Mouse (Mus musculus) R1 (cell line): ENCODE measurements around the gene Prkar1a.

Experiments used
- DNase-seq: peaks from one replicate; pipeline ENCODE4 v3.0.0-alpha.2; 2018; ENCODE audit warnings: low read depth, low spot score

Prkar1a gene

DNA sequence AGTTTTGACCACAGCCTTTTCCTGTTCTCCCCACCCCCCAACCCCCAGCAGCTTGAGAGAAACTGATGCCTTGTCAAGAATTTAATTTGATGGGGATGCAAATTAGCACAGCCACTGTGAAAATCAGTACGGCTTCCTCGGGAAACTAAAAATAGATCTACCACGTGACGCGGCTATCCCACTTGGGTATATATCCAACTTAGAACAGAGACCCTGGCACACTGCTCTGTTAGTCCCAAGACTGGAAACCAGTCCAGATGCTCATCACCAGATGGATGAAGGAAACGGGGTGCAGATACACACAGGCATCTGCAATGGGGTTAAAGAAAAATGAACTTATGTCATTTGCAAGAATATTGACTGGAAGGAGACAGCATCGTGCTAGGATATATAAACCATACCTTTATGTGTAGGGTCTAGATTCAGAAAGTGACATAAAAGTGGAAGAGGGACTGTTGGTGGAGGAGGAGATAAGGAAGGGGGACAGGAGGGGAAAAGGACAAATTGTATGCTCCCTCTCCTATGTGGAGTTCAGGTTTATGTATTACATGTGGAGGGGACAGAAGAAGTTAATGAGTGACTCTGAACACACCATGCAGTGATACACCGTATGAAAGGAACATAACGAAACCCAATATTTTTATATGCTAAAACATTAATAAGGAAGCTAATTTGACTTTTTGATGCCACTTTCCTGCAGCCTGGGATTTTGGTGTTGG lies 56.3 kb downstream of the Prkar1a start:
- DNase-seq: no peak

DNA sequence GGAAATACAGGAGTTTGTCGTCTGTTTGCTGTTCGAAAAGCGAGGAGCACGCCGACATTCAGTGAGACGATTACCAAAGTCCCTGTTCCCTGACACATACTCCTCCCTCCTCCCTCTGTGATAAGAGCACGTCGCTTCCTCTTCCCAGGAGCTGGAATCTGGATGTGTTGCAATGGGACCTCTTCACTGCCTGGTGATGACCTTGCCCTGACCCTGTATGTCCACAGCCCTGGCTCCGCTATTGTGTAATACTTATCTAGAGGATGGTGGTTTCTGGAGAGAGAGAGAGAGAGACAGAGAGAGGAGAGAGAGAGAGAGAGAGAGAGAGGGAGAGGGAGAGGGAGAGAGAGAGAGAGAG lies 56.8 kb downstream of the Prkar1a start:
- DNase-seq: no peak

DNA sequence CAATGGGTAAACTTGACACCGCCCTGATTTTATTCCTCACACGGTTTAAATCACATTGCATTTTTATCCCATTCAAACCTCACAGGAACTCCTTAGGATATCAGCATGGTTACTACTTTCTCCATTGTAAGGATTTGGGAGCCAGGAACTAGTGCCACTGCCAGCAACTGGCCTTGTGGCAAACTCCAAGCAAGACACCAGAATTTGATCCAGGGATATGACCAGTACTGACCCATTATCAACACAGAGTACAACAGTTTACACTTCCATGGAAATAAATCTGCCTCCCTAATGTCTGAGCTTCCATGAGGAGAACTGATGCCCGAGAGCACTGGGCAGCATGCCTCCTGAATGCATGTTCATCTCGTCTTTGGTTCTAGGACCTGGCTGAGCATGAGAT lies 57.4 kb downstream of the Prkar1a start:
- no peak for DNase-seq

DNA sequence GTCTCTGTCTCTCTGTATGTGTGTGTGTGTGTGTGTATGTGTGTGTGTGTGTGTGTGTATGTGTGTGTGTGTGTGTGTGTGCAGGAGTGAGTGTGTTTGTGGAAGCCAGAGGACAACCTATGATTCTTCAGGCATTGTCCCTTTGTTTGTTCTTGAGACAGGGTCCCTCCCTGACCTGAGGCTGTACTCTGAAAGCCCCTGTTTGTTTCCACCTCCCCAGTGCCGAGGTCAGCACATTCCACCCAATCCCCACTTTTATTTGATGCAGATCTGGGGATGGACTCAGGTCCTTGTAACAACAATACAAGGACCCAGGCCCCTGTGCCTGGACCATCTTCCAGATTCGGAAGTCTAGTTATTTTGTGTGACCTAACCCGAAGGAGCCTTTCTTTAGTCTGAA lies 58.2 kb downstream of the Prkar1a start:
- no peak for DNase-seq

DNA sequence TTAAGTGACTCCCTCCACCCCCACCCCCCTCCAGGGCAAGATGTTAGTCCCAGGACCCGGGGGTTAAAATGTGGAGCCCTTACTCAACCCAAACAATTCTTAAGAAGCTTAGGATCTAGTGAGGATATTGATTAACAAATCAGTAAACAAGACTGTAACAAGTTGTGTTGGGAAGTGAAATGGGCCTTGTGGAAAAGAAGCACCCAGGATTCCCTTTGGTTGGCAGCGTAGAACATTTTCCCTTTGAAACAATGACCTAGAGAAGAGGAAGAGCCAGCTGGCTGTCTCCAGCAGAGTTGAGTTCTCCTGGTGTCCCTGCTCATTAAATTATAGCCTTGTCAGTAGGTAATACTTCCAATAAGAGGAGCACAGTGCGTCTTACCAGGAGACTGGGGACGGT lies 59.6 kb downstream of the Prkar1a start:
- DNase-seq: no peak

- DNase-seq: no peak
Observed at GRCm38 (mm10) chr11:109709501-109709900, 60.3 kb downstream of the Prkar1a start.

- DNase-seq: no peak
Observed at GRCm38 (mm10) chr11:109714341-109715247, 65.4 kb downstream of the Prkar1a start.

GRCm38 (mm10) chr11:109715311-109715781 lies 66.1 kb downstream of the Prkar1a start:
- no peak for DNase-seq

GRCm38 (mm10) chr11:109716981-109717380 lies 67.8 kb downstream of the Prkar1a start:
- DNase-seq: no peak

GRCm38 (mm10) chr11:109717448-109717847 lies 68.2 kb downstream of the Prkar1a start:
- DNase-seq: no peak

GRCm38 (mm10) chr11:109717966-109718895 lies 69.0 kb downstream of the Prkar1a start:
- no peak for DNase-seq
